Mouse (Mus musculus): Measurements from ENCODE around the gene Gm48551.

The Gm48551 gene

GRCm38 (mm10) chr10:81418216-81419070 is 34.2 kb downstream of the Gm48551 start:
- no peak for DNase-seq (ENCODE audit: low spot score)

- no peak for DNase-seq (ENCODE audit: low spot score)
Measured at GRCm38 (mm10) chr10:81419111-81419928, 35.1 kb downstream of the Gm48551 start.

GRCm38 (mm10) chr10:81420191-81420767 is 36.0 kb downstream of the Gm48551 start:
- no peak for DNase-seq (ENCODE audit: low spot score)

- DNase-seq (ENCODE audit: low spot score), result no peak
Measured at GRCm38 (mm10) chr10:81421041-81421796, 37.0 kb downstream of the Gm48551 start.

- DNase-seq (ENCODE audit: low spot score), result no peak
Measured at GRCm38 (mm10) chr10:81421797-81422100, 37.5 kb downstream of the Gm48551 start.

- DNase-seq (ENCODE audit: low spot score), result no peak
Measured at GRCm38 (mm10) chr10:81422191-81422590, 37.9 kb downstream of the Gm48551 start.

- no peak for DNase-seq (ENCODE audit: low spot score)
Measured at GRCm38 (mm10) chr10:81422661-81423217, 38.5 kb downstream of the Gm48551 start.

- DNase-seq (ENCODE audit: low spot score), result no peak
Measured at GRCm38 (mm10) chr10:81423476-81424245, 39.4 kb downstream of the Gm48551 start.

- DNase-seq (ENCODE audit: low spot score), result no peak
Measured at GRCm38 (mm10) chr10:81424246-81425051, 40.2 kb downstream of the Gm48551 start.

GRCm38 (mm10) chr10:81425236-81425850 is 41.1 kb downstream of the Gm48551 start:
- DNase-seq (ENCODE audit: low spot score), result no peak

- DNase-seq (ENCODE audit: low spot score), result no peak
Measured at GRCm38 (mm10) chr10:81426081-81426671, 41.9 kb downstream of the Gm48551 start.

- no peak for DNase-seq (ENCODE audit: low spot score)
Measured at GRCm38 (mm10) chr10:81426897-81427296, 42.6 kb downstream of the Gm48551 start.

- no peak for DNase-seq (ENCODE audit: low spot score)
Measured at GRCm38 (mm10) chr10:81427327-81427726, 43.1 kb downstream of the Gm48551 start.

GRCm38 (mm10) chr10:81427804-81428506 is 43.7 kb downstream of the Gm48551 start:
- no peak for DNase-seq (ENCODE audit: low spot score)

GRCm38 (mm10) chr10:81428507-81428870 is 44.2 kb downstream of the Gm48551 start:
- no peak for DNase-seq (ENCODE audit: low spot score)

- no peak for DNase-seq (ENCODE audit: low spot score)
Measured at GRCm38 (mm10) chr10:81429092-81429491, 44.8 kb downstream of the Gm48551 start.

- no peak for DNase-seq (ENCODE audit: low spot score)
Measured at GRCm38 (mm10) chr10:81429605-81430061, 45.4 kb downstream of the Gm48551 start.

- peak; percentile 62 for DNase-seq (ENCODE audit: low spot score)
Measured at GRCm38 (mm10) chr10:81430141-81430830, 46.0 kb downstream of the Gm48551 start.
